Mouse (Mus musculus) ES-CJ7 (cell line): Measurements from ENCODE around the gene Snd1.

Experiments
- DNase-seq: peaks from one replicate; pipeline ENCODE4 v3.0.0; 2011; ENCODE audit warnings: low read depth, low spot score

The Snd1 gene

DNA sequence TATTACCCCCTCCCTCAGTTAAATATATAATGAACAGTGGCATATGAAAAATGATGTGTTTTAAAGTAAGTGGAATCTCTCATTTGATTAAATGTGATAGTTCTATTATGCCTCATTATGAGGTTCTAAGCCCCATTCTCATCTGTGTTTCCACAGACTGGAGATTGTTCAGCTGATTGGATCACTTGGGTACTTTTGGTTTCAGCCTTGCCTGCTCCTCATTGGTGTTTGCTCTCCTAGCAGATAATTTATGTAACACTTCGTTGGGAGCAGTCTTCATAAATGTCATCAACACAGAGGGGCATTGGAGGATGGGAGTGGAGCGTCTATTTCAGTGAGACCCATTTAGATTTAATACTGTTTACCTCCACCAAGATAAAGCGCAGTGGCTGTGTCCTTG lies 118.8 kb downstream of the Snd1 start:
- no peak for DNase-seq

DNA sequence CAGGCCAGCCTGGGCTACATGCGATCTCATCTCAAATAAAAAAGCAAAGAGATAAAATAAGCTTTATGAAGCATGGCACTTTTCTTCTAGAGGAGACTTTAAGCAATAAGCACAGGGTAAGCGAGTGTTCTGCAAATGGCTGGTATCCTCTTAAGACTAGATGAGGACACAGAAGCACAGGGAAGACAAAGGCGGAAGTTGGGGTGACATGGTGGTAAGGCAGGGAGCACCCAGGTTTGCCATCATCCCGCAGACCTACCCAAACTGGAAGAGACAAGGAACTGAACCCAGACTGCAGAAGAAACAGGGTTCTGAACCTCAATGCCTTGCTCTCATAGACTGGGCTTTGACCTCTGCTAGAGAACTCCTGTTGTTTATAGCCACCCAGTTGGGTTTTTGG lies 119.8 kb downstream of the Snd1 start:
- no peak for DNase-seq

DNA sequence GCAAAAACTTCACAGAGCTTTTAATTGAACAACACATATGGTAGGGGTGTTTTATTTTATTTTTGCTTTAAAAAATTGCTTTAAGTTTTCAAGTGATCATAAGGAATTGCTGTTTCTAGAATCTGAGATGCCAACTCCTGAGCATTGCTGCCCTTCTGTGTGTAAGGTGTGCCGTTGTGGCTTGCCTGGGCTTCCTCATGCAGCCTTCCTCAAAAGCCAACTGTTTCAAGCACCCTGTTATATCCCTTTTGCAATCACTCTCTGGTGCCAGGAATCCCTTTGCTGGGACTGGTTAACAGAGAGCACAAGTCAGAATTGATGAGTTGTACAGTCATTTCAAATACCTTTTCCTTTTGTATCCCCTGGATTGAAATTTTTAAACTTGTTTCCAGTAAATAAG lies 120.3 kb downstream of the Snd1 start:
- no peak for DNase-seq

DNA sequence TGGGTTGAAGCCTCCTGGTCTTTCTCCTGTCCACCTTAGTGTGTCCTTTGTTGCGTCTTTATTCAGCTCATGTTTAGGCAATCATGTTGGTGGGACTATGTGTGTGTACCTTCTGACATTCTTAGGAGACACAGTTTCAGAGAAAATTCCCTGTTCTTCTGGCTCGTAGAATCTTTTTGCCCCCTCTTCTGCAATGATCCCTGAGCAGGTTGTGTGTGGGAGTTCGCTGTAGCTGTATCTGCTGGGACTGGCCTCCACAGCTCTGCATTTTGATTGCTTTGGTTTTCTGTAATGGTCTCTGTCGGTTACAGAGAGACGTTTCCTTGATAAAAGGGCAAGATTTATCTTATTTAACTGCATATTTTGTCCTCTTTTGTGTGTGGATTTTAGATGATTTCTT lies 122.3 kb downstream of the Snd1 start:
- no peak for DNase-seq

DNA sequence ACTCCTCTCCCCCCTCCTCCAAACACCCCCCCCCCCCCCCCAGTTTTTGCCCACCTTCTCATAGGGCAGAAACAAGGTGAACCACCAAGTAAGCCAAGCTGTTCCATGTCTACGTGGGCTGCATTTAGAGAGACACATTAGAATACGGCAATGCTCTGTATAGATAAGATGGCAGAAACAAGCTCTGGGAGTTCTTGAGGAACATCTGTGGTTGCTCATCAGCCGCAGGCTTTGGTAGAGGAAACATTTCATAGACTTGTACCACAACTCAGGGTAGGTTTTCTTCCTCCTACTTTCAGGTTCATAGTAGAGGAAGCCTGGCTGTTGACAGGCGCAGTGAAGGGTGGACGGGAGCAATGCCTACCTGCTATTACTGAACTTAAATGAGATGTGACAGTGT lies 124.2 kb downstream of the Snd1 start:
- DNase-seq: no peak

DNA sequence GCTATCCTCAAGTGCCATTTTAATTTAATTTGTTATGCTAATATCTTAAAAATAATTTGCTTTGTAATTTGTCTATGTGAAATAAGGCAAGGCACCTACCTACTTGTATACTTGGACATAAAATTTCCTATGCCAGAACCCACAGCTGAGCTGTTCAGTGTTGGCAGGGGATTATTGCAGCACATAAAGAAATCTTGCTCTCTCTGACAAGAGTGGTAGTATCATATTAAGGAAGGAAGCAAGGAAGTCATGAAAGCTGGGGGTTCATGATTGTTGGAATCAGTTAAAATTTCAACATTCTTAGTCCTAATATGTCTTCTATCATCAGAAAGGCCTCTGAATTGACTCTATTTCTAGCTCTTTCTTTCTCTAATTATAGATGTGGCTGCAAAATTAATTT lies 125.5 kb downstream of the Snd1 start:
- DNase-seq: no peak

DNA sequence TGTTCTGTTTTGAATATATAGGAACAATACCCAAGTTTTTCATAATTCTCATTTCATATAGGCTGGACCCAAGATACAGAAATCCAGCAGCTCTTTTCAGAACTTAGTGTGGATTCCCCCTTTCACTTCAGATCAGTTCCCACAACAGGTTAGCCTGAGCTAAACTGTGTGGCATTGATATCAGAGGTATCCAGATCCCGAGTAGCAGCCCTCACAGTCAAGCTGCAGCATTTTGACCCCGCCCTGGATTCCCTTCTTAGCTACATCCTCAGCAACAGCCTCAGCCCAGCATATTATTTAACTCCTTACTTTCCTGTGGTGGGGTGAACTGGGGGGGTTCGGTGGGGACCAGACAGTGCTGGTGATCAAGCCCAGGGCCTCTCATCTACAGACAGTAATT lies 128.5 kb downstream of the Snd1 start:
- DNase-seq: no peak

DNA sequence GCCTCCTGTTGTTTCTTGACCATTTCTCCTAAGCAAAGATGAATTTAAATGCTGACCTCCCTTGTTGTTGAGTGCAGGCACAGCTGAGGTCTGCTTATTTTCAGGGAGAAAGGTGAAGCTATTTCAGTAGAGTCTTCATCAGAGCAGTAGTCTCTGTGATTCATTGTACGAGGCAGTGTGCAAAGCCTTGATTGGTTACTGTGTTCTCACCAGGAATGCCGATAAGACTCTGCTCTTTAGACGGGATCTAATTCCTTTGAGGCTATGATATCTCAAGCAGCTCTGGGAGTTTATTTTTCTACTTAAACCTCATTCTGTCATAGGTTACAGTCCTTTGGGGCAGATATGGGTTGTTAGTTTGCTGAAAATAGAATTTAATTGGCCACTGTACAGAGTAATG lies 128.9 kb downstream of the Snd1 start:
- DNase-seq: no peak

DNA sequence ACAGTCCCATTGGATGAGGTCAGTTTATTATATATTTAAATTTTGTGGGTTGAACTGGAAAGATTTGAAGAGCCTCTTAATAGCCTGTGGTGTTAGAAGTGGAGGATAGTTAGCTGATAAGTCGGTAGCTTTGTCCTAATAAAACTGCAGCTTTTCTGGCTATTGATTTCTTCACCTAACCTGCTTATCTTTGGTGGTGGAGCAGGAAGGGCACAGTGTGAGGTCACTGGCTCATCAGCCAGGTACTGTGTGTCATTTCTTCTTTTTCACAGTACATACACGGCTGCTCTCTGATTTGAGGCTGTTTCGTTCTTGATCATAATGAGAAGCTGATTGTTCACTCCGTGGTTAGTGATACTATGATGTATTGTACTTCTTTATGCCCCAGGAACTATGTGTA lies 134.4 kb downstream of the Snd1 start:
- DNase-seq: no peak

DNA sequence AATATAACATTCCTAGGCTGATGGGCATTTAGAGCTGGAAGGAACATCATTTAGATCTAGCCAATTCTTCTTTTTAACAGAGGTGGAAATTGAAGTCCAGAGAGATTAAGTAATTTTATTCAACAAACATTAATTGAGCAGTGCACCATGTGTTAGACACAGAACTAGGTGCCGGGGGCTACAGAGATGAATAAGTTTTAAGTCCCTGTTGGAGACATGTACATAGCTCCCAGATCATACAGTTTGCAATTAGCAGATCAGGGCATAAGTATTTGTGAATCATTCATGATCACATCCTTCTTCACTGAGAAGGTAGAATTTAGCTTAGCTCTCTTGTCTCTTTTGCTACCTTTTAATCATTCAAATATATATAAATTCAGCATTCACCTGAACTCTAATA lies 135.2 kb downstream of the Snd1 start:
- DNase-seq: no peak

DNA sequence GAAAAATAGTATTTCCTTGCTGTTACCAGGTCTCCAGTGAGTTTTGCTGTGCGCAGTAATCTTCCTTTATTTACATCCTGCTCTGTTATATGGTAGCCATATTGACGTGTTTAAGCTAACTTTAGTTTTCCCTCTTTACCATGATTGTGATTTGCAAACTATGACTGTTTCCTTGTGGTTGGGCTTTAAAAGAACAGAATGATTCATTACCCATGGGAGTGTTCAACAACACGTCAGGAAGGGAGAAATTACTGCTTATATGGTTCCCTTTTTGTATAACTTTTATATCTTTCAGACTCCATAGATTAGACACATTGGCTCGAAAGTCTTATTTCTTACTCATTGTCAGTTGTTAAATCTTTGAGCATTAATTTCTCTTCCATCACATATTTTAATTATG lies 138.5 kb downstream of the Snd1 start:
- no peak for DNase-seq

DNA sequence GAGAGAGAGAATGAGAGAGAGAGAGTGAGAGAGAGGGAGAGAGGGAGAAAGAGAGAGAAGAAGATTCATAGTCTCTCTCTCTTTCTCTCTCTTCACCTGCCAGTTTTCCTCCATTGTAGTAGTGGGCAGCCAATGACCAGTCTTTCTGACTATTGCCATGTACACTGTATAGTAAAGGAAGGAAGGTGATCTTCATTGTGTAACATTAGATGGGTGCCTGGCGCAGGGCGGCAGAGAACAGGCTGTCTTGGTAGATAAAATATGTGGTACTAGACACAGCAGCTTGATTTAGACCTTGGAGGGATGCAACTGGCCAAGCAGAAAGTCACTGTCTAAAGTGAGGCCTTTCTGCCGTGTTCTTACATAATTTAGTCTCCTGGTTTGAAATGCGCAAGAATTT lies 139.9 kb downstream of the Snd1 start:
- no peak for DNase-seq

DNA sequence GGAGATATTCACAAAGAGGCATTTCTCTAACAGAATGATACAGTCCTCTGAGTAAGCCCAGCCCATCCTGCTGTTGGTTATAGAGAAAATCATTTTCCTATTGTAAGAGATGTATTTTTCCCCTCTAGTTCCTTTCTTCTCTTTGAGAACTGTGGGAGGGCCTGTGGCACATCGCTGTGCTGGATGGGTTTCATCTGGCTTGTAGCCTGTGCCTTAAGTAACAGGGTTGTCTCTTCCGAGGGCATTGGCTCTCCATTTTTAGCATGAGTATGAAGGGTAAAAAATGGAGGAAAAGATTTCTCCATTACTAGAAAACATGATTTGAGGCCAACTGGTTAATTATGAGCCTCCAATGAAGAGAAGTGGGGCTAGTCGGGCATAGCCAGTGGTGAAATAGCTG lies 140.5 kb downstream of the Snd1 start:
- no peak for DNase-seq

DNA sequence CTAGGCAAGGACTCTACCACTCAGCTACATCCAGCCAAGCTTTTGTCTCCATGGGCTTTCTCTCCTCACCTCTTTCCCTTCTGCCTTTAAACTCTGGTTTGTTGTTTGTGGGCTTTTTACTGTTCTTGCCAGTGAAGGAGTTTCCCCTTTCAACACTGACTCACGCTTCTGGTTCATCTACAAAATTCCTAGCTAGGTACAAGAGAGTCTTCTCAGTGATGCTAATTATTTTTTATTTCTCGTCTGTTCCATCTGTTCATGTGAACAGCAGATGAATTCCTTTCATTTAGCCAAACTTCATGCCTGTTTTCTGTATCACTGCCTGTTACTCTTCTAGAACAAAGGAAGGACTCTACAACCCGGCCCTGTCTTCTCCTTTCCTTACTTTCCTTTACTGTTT lies 141.0 kb downstream of the Snd1 start:
- DNase-seq: no peak

DNA sequence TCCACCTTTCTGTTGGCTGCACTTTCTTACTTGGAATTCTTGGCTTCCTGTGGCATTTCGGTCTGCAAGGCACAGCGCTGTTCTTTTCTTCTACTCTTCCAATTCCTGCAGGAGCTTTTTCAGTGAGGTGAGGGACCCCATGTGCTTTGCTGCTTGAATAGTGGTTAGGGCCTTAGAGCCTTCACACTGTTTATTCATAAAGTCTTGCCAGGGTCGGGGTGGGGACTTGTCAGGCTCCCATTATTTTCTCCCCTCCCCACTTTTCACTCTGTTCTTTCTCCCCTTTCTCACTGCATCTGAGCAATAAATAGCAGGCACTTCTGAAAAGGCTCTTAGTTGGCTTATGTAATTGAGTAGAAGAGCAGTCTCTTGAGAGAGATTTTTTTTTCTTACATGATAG lies 143.4 kb downstream of the Snd1 start:
- DNase-seq: no peak

DNA sequence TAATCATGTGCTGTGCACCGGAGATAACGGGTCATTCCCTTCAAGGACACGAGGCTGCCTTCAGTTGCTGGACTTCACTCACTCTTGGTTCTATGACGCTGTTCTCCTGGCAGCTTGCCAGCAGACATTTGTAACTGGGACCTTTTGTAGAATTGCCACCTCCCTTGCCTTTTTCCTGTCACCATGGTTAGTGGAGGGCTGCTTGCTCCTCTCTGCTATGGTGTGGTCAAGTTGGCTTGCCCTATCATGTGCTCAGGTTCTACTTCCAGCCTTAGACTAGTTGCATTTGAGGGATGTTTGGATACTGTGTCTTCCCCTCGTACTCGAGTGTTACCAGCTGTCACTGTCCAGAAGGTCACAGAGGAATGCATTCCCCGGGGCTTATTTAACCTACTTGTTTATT lies 143.8 kb downstream of the Snd1 start:
- peak; percentile 14 for DNase-seq

DNA sequence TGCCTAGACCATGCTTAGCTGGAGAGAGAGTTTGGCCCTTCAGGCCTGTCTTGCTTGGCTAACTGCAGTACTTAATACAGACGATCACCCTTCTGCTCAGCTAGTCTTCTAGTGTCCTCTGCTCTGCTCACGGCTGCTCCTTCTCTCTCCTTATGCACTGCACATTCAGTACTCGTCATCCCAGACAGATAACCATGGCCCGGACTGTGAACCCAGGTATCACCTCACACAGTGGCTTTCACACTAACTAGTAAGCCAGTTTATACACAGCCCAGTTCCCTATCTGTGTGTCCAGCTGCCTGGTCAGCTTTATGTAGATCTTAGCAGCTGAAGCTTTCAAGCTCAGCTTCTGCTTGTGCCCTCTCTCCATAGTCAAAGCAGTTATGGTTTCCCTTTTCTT lies 146.5 kb downstream of the Snd1 start:
- DNase-seq: no peak

DNA sequence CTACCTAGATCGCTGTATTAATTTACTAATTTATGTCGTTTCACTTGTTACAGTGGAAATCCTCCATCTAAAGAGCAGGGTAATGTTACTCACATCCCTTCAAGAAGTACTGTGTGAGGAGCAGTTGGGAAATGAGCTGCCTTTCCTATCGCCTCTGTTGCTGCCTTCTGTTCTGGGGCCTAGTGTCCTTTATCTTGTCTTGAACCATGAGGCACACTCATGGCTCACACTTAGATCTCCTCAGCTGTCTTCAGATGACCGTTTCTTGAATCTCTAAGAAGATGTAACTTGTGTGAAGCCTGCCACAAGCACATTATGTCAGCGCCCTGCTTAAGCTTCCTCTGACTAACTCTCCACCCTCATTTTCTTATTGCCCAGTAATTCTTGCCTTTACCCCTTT lies 147.0 kb downstream of the Snd1 start:
- no peak for DNase-seq

DNA sequence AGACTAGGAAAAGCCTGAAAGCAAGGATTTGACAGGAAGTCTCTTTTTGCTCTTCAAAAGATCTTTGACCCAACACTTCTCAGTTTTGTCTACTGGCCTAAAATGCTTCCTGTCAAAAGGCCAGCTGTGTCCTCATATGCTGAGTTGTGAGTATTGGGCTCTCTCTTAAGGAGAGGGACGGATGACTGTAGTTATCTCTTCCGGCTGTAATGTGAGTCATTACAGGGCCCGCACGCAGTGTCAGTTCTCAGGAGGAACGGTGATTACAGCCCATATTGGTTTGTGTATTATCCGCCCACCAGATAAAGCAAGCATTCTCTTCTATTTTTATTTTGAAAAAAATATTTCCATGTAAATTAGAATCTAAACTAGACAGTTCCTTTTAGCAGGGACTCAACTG lies 147.6 kb downstream of the Snd1 start:
- DNase-seq: no peak

DNA sequence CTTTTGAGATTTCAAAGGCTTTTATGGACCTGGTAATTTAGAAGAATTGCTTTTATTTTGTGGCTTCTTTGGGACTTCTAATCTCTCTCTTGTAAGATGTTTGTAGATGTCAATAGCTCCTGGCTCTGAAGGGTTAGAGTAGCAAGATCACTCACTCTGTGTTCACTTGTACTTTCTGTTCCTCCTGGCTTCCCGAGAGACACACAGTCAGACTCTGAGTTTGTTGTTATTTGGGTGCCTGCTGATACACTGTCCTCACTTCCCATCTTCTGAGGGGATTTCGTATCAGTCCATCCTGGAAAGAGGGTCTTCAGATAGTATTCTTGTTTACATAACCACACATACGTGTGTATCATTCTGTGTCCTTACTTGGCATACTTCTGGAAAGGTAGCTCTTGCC lies 148.0 kb downstream of the Snd1 start:
- DNase-seq: no peak

DNA sequence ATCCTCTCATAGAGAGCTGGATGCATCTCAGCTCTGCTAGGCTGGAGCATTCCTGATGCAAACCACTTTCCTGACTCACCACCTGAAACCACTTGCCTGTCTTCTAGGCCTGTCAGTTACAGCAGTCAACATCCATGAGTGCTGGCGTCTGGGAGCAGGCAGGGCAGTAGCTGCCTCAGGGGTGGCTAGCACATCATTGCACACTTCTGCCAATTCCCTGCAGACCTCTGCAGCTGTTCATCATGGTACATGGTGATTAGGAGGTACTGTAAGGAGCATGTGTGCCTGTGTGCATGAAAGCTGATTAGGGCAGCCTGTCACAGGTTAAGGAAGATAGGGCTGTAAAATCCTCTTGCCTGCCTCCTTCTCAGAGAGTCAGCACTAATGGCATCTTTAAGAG lies 153.5 kb downstream of the Snd1 start:
- DNase-seq: no peak

DNA sequence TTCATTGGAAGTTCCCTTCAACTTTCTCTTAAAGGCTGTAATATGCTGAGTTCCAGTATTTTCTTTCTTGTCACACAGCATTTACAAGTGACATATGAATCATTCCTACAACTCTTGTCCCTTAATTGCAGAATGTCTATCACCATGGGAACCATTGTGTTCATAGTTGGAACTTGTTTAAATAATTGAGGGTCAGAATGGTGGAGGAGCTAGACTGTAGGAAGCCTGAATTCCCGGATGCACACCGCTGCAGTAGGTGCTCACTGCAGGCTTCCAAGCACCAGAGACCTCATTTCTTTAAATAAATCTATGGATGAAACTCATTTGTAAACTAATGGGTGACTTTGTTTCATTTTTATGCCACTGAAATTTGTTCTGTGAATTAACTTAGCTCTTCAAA lies 154.9 kb downstream of the Snd1 start:
- no peak for DNase-seq

DNA sequence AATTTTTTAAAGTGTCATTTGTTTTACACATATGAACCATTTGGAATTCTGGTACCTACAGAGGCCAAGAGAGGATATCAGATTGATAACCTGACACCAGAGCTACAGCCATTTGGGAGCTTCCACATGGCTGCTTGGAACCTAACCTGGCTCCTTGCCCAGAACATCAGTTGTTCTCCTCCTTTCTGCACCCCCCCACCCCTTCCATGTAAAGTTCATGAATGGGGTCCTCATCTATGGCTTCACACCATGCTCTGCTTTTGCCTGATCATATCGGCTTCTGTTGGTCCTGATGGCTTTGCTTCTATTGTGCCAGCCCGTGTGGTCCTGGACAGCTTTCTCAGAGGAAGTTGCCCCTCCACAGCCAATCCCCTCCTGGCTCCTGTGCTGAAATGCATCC lies 156.0 kb downstream of the Snd1 start:
- no peak for DNase-seq

DNA sequence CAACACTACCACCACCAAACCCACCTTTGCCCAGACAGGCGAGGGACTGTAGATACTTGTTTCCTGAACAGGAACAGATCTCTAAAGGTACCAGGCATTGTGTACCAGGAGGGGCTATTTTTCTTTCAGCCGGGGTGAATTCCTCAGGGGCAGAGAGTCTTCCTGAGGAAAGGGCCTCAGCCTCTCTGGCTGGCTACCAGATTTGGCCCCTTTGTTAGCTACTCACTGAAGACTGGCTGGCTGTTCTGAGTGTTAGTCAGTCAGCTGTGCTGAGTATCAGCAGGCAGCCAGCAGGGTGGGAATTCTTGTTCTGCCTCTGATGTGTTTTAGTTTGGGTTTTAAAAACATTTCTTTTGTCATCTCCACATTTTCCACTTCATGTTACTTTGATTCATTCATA lies 158.2 kb downstream of the Snd1 start:
- DNase-seq: no peak

DNA sequence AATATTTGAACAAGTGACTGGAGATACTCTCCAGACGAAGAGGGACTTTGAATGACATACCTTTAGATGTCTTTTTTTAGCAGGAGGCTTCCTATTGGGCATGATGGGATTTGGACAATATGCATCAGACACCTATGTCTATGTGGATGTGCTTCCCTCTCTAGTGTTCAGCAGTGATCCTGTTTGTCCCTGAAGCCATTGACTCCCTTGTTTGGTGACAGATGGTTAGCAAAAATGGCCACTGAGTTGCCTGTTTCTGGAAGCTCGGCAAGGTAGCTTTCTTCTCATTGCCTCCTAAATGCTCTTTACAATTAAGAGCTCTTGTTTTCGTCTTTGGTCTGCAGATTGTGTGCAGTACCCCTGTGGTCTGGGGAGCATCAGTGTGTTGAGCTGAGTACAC lies 158.7 kb downstream of the Snd1 start:
- no peak for DNase-seq
